Mouse (Mus musculus): ENCODE results near the gene Gpr34.

Gpr34 gene

DNA sequence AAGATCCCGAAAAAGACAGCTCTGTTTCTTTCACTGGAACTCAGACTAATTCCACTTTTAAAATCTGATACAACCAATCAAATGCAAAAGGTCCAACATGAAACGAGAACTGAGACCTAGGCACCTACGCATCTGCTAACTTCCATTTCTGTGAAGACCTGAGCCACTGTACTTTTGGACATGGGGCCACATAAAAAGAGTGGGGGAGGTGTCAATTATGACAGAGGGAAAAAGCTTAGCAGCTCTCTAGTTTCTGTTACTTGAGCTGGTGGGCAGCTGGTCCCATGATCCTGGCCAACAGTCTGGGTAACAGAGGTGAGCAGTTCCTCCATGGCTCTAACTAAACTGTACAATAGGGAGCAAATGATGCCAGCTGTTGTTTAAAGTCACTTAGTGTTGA, 41.1 kb downstream of the Gpr34 start:
- DNase-seq (ENCODE audit: low spot score) = no peak

DNA sequence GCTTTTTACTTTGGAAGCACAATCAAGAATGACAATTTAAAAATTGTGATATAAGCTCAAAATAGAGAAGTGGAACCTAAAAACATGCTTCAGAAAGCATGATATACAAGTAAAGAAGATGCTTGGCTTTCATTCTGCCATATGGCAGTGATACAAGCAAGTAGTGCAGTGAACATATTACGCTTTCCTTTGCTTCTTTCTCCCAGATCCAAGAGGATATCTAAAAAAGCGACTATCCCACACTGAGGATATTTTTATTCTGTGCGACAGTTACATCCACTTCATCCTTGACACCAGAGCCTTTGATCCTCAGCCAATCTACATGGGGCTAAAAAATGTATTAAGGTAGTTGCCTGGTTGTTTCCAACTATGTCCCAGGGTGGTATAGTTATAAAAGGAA, 49.9 kb downstream of the Gpr34 start:
- DNase-seq (ENCODE audit: low spot score) = no peak

DNA sequence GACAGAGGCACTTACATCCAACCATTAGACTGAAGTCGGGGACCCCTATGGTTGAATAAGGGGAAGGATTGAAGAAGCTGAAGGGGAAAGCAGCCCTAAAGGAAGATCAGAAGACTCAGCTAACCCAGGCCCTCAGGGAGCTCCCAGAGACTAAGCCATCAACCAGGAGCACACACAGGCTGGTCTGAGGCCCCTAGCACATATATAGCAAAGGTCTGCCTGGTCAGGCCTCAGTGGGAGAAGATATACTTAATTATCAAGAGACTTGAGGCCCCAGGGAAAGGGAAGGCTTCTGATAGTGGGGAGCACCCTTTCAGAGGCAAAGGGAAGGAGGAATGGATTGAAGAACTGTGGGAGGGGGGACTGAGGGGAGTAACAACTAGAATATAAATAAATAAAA, 54.7 kb downstream of the Gpr34 start:
- no peak for DNase-seq (ENCODE audit: low spot score)

DNA sequence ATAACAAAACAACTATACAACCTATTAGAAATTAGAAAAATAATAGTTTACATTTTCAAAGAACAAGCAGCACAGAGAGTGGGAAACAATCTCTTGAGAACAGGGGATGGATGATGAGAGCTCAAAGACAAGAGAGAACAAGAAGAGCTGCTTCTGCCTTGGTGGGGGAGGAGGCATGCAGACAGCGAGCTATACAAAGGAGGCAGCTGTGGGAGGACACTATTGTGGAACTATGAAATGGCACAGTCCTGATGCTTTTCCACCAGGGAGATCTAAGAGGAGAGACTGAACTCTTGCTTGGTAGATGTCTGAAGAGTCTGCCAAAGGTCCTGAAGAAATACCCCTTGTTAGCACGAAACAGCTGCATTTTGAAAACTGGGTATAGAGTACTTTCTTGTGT, 56.5 kb downstream of the Gpr34 start:
- DNase-seq (ENCODE audit: low spot score) = no peak

Data from yolk sac, embryonic 10.5 days (tissue).